Mouse (Mus musculus) cerebellum, postnatal 25 days (tissue): ENCODE data around the gene Fam3a.
"Not testable (repeated sequence)": the region's sequence is repeated elsewhere in the genome, so short reads cannot be mapped to it uniquely, and the experiment has no call there.

Experiments used
- DNase-seq, 2 experiments: peaks; one replicate each; pipeline ENCODE4 v3.0.0; 2021; ENCODE audit warnings: mixed read lengths in 2 of 2

Fam3a gene

DNA sequence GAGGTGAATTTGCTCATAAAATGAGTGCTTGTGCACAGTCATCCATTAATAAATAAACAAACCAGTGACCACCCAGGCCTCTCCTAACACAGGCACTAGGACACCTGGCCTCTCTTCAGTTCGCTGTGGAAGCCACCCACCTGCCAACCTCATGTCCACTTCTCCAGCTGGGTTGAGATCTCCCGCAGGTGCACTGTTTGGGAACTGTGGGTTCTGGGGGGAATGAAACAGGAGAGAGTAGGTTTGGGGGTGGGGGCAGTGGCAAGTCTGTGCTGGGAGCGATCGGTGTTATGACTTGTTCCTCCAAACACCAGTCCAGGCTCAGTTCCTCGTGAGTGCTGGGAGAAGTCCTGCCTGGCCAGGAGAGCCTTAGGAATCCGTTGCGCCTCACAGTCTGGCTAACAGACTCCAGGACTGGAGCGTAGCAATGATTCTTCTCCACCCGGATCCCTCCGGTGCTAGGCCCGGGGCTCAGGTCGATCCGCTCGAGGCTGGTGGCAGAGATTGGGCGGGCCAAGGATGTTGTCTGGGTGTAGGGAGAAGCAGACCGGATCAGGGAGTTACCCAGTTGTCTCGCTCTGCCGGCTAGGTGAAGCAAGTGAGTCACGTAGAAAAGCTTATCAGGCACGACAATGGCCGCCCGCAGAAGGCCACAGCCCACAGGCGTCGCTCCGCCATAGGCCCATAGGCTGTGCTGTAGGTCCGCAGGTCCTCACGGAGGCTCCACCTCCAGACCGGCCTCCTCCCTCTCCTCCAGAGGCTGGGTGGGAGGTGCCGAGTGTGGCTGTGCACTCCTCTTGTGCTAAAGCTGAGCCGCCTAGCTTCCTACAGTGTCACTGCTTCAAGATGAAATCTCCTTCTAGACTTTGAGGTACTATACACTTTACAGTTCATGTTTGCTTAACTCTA is at the start of gene Fam3a, which contains the start of gene Ikbkg:
Fam3a (minus strand) TSS at position 738 of the 909 bp plus-strand sequence.
Ikbkg (plus strand) TSS at position 756 of the 909 bp plus-strand sequence.
- peak; percentile 83 to 88 for DNase-seq

DNA sequence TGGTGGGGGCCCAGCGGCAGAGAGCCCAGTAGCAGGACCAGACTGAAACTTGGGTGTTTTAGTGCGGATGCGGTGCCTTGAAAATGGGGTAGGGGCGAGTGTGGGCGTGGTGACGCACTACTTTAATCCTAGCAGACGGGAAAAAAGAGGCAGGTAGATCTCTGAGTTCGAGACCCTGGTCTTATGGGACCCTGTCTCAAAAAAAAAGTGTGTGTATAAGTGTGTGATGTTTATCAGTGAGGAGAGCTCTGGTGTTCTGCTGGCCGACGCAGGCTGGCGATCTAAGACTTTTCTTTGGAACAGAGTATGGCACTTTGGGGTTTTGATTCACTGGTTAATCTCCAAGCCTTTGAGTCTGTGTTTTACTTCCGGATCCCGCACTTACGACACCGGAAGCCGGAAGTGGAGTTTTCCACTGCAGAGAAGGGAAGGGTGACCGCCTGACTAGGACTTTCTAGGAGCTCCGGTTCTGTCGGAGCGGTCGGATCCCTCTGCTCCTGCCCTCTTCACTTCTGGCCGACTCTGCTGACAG is 36.3 kb upstream of the Fam3a start:
- peak; percentile 74 to 79 for DNase-seq

DNA sequence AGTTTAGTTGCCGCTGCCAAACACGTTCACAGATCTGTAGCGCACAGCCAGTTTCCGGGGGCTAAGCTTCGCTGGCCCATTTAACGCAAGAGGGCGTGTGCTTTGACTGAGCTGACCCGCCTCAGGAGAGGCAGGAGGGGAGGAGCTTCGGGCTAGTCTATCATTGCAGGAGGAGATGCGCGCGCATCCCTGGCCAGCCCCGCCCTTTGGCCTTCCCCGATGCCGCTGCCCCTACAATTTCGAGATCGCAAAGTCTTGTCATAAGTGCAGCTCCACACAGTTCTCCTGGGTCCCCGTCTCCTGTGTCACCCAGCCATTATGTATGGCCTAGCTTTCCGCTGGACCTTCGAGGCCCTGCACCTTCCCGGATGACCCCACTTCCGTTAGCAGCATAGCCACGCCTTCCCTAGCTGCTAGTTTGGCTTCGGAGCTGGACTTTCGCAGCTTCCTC is 35.8 kb upstream of the Fam3a start, which contains the start of gene G6pdx:
G6pdx (minus strand) TSS at position 369 of the 451 bp plus-strand sequence.
- peak; percentile 87 to 90 for DNase-seq

DNA sequence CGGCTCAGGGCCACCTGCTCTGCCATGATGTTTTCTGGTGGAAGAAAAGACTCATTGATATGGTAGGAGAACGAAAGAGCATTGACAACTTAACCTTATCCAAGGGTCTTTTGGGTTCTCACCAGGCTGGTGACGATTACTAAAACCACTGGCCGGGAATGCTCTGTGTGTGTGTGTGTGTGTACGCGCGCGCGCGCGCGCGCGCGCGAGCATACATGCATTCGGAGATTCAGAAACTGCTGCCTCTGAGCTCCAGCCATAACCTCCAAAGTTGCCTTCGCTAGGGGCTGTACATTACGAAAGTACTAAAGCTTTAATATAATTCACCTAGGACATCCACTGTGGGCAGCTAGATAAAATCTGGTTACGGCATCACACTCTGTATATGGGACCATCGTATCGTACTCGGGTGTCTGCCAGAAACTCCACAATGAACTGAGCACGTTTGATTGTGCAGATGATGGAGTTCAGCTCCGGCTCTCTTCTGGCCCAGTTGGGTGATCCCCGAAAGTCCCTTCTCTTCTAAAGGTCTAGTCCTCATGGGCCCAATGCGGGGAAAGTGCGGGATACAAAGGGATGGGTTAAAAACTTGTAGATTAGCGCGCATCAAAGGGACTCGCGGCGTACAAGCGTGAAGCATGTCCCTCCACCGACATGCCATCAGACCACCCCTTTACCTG is 35.2 kb upstream of the Fam3a start:
- DNase-seq = peak in 1 of 2 experiments; percentile 15

DNA sequence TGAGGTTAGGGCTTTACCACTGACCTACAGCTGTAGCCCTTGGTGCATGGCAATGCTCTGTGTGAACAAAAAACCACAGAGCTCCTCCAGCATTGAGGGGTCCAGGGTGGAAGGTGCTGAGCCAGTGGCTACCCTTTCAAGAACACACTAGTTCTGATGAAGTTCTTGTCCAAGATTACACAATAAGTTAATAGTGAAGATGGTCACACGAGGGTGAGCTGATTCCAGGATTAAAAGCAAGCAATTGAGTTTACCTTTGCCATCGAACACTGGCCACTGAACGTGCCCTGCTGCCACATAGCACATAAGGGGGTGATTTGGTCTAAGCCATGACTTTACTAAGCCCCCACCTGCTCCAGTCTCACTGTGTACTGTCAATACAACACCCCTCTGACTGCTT is 34.0 kb upstream of the Fam3a start:
- no peak for DNase-seq

DNA sequence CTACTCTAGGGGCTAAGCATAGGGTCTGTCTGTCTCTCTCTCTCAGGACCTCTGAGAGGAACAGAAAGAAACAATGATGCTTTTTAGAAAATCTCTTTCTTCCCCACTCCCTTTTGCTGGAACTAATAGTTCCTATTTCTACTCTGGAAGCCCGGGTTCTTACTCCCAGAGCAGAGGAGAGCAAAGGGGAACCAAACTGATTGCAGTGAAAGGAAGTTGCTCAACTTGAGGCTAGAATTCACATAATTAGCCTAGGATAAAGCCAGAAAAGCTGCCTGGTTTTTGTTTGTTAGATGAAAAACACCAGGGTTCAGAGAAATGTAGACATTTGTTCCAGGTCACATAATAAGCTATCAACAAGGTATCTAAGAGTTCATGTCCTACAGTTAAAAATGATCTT is 33.2 kb upstream of the Fam3a start:
- DNase-seq = no peak

DNA sequence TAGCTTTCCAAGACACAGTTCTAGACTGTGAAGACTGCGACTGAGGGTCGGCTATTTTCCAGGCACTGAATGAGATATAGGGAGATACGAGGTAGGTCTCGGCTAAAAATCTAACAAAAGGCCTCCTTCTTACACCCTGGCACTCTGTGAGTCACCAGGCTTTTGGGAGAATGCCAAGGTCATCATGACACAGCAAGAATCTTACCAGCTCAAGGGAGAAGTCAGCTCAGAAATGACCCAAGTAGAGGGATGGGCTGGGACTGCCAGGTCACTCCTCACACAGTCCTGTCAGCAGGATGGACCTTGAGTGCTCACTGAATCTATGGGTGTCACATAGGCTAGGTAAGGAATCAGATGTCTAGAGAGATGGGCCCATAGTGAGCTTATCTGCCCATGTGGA is 32.1 kb upstream of the Fam3a start:
- no peak for DNase-seq

DNA sequence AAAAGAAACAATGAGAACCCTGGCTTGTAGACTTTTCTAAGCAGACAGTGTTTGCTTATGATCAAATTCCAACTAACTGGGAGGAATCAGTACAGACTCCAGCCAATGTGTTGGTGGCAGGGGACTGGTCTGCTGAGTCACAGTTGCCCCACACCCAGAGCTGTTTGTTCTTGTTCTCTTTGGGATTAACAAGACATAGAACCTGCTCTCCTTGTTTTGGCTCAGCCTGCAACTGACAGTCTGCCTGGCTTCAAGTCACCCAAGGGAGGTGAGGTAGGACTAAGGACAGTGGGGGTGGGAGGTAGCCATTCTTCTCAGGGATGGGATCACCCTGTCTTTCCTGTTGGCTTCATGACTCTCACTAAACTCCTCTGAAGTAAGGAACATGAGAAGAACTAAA is 31.4 kb upstream of the Fam3a start:
- no peak for DNase-seq

DNA sequence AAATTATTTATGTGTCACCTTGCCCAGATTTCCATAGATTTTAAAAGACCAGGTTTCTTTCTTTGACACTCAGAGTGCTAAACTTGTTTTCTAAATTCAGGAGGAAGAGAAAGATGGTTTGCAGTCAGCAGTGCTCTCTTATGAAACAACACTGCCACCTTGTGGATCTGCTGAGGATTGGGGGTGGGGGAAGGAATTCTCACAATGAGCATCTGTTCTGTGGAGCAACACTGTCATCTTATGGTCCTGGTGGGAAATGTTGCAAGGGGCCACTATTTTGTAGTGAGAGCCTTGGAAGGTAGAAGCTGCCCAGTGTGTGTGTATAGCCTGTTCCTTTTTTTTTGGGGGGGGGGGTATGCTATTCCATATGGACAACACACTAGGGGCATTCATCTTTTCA is 20.3 kb upstream of the Fam3a start:
- DNase-seq = peak; percentile 67 to 76

DNA sequence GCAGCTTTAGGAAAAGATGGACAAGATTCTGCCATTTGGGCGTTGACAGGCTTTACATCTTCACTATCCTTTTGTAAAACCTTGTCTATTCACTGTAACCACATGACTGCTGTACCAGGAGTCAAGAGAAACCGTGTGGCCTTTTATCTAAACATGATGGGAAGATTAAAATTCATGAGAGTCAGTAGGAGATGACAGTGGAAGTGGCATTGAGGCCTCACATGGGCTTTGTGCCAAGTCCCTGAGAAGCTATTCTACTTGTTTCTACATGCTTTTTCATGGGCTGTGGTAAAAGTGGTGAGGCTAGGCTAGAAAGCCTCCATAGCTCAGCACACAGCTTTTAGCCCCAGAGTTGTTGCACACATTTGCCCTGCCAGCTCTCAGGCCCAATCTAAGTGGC is 15.3 kb upstream of the Fam3a start:
- DNase-seq = no peak

DNA sequence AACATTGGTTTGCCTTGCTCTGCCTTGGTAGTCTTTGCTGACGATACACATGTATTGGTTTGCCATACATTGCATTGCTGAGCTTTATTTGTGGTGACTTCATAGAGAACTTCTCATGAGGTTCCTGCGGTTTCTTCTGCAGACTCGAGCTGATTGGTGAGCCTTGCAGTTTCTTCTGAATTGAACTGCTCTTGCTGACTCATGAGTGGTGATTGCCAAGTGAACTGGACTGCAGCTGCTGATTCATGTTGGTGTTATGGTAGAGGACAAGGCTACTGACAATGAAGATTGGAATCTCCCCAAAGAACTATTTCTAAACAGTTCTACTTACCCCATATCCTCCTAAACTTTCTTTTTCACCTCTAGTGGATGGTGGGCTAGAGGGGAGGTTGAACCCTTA is 7.1 kb upstream of the Fam3a start:
- DNase-seq = no peak

DNA sequence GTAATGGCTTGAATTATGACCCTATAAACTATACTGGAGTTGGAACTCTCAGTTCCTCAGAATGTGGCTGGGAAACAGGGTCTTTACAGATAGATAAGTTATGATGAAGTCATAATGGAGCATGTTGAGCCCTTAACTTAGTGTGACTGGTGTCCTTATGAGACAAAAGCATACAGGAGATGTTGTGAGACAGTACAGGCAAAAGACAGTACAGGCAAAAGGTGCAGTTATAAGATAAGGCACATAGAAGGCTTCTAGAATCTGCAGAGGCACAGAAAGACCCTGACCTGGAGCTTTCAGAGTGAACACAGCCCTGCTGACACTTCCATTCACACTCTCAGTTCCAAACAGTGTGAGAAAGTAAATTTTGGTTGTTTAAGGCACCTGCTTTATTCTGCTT is 4.9 kb downstream of the Fam3a start:
- DNase-seq = no peak

DNA sequence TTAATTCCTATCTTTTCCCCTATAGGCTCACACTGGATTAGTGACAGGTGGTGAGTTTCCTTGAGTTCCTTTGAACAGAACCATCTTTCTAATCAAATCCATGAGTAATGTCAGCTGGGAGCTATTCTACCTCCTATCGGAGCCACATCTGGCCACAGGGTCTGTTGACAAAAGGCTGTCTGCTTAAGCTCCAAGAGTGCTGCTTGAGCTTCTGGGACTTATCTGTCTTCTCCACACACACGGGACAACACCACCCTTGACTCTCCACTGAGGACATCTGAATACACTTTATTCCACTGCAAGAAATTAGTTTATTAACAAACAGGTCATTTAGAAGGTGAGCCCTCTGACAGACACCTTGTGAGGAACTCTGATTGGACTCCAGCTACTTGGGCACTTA is 8.6 kb downstream of the Fam3a start:
- DNase-seq = no peak

DNA sequence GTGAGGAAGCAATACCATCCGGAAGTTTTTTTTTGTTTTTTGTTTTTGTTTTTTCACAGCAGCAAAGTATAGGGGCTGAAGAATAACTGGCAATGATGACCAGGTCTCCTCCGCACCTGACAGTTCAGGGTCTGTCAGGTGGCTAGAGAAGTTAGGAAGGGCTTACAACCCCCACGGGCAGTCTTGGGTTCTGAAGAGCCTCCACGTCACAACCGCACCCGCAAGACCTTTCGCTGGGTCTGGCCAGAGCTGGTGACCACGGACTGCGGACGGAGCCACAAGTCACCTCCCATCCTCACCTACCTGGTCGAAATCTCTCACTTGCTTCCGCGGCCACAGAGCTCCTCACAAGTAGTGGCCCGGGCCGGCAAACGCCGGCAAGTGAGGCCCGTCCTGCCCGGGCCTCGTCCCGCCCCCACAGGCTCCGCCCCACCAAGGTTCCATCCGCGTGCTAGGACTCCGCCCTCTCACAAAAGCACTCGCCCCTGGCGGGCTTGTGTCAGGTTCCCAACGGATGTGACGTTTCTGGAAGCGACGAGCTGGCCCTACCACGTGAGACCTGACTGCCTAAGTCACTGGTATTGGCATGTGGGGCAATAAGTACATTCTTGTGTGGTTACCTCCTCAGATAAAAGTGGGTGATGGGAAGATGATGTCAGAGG is 20.1 kb downstream of the Fam3a start, which contains the start of the genes Ubl4a and Slc10a3:
Ubl4a (minus strand) TSS at position 331 of the 662 bp plus-strand sequence.
Slc10a3 (minus strand) TSS at position 462 of the 662 bp plus-strand sequence.
- peak; percentile 74 to 85 for DNase-seq

DNA sequence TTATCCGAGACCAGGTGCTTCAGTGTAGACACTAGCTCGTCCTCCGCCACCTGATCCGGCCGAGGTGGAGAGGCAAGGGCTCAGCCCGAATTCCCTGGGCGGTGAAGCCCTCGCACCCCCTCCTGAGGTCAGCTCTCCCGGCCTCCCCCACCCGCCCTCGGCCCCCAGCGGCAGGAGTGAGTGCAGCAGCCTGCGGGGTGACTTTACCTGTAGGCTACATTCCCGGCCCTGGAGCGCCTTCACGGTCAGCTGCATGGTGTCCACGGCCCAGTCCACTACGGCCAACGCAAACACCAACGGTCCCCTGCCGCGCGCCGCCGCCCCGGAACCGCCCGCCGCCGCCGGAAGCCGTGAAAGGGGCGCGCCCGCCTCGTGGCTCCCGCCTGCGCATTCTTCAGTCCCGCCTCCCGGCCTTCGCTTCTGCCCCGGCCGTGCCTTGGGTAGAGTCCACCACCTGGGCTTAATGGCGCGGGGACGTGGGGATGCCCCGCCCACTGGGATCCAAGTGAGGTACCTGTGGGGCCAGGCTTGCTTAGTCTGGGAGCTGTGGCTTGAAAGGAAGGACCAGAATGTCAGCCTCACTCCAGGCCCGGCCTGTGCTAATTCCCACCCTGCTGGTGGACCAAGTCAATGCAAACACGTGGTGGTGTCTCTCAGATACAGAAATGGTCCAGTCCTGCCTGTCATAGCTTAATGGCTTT is 24.7 kb downstream of the Fam3a start:
- DNase-seq = peak; percentile 74 to 84

DNA sequence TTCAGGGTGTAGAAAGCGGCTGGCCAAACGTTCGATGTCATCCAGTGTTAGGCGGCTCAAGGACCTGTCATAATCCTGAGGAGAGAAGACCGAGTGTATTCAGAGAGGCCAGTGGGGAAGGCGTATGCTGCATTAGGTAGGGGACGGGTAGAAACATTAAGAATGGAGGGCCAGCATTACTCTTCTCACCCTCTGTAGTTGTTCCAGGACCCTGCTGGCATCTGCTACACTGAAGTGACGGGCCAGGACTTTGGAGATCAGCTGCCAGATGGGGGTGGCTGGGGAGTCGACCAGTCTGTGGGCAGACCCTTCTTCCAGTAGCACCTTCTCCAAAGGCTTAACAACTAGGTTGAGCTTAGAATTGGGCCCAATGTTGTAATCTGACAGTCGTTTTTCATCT is 25.6 kb downstream of the Fam3a start:
- no peak for DNase-seq

DNA sequence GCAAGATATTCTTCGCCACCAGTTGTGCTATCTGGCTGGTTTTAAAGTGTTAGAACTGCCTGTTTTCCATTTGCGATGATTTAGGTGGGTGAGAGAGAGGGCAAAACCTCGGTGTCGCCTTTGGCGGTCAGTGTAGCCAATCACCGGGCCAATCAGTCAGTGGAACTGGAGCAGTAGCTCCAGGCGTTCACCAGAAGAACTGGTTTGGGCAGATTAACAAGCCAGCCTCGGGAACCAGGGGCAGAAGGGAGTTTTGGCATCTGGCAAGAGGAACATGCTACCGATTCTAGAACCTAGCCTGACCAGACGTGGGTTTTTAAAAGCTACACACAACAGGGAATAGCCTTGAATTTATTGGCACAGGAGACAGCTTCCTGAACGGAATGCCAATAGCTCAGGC is 33.9 kb downstream of the Fam3a start:
- DNase-seq = no peak

DNA sequence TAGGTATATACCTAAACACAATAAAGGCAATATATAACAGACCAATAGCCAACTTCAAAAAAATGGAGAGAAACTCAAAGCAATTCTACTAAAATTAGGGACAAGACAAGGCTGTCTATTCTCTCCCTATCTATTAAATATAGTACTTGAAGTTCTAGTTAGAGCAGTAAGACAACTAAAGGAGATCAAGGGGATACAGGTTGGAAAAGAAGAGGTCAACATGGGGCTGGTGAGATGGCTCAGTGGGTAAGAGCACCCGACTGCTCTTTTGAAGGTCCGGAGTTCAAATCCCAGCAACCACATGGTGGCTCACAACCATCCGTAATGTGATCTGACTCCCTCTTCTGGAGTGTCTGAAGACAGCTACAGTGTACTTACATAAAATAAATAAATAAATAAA is 36.0 kb downstream of the Fam3a start:
- DNase-seq = not testable (repeated sequence)

DNA sequence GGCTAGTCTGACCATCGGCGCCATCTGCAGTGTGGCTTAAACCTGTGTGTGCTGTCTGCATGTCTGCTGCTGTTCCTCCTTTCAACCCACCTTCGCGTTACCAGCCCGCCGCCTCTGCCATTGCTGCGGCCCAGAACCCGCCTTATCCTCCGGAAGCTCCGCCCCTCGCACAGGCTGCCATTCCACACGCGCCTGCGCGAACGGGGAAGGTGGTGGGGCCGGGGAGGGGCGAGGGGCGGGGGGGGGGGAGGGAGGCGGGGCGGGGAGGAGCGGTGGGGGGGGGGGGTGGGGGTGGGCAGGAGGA is 39.7 kb downstream of the Fam3a start, which contains the start of gene Lage3:
Lage3 (minus strand) TSS at position 152 of the 304 bp plus-strand sequence.
- peak; percentile 85 to 90 for DNase-seq

DNA sequence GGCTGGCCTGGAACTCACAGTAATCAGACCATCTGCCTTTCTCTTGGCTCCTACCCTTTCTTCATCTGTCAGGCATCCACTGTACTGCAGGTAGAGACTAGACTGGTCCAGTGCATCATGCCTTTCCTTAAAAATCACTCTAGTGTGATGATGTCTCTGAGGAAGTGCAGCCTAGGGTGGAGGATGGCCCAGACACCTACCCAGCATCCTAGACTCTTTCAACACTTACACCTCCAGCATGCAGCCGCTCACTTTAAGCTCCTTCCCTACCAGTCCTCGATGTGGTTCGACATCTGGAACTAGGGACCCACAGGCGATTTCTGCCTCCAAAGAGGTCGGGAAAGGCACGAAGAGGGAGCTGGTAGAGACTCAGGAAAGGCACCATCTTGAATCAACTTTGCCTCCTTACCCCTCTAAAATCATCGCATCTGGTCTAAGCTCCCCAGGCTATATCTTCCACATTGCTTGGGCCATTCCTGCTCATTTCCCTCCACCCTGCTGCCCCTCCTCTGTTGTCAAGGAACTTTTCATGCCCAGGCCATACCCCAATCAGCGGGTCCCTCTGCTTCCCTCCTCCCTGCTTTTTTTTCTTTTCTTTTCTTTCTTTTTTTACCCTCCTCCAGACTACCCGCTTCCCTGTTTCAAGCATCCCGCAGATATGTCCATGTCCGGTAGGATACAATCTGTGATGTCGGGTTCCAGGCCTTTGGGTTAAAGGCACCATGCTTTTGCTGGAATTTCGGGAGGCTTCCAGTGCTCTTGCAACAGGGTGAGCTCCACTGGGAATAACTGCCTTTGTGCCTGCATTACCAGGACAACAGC is 40.2 kb downstream of the Fam3a start:
- no peak for DNase-seq
